Comparison of ENCODE assay signal across 26 mouse cellular contexts in the genomic region with DNA sequence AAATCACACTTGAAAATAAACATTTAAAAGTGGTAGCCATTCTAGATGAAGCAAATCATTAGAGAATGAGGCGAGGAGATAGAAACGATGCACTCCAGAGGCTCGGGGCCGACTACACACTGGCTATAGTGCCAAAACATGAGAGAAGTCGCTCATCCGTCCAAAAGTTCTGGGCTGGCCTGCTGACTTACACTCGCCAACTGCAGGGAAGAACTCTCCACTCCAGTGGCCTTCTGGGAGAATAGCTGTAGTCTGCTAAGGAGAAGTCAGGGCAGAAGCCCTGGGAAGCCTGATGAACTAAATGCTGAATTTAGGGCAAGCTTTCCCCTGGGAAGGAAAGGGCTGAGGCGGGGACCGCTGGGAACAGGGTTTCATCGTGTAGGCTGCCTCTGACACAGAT.
DNase-seq lines count a peak whose midpoint lies in the region; TF ChIP-seq lines count a peak whose summit lies in the region.
"Had no signal": no experiment of that assay in that cellular context is flagged by ENCODE, and none has a peak within 500 bp of the region (broad histone marks: within the 10 kb centered on the region; RNA-seq: fewer than 3 reads in every experiment).

No protein-coding gene starts in this region.

- no peaks in the 10 kb centered on the region for H3K27me3 ChIP-seq in heart, embryonic 10.5 days (ENCODE audit: insufficient read depth, poor library complexity, severe bottlenecking)
- H3K27me3 ChIP-seq: embryonic facial prominence, embryonic 13.5 days; forebrain, embryonic 12.5 days; heart, embryonic 13.5 days; hindbrain, embryonic 12.5 days; hindbrain, embryonic 15.5 days; intestine, embryonic 15.5 days had no signal

- H3K4me1 ChIP-seq in heart, embryonic 10.5 days, result no peaks in the 10 kb centered on the region
- H3K4me1 ChIP-seq: embryonic facial prominence, embryonic 10.5 days; embryonic facial prominence, embryonic 13.5 days; forebrain, embryonic 12.5 days; heart, embryonic 13.5 days; hindbrain, embryonic 12.5 days; hindbrain, embryonic 15.5 days; intestine, embryonic 15.5 days had no signal

- no peak overlapping the region for H3K4me3 ChIP-seq in heart, embryonic 10.5 days
- no peak overlapping the region for H3K4me3 ChIP-seq in layer of hippocampus, adult 2 months
- H3K4me3 ChIP-seq: embryonic facial prominence, embryonic 10.5 days; embryonic facial prominence, embryonic 13.5 days; erythroblast, embryonic 14.5 days; forebrain, embryonic 12.5 days; heart, embryonic 13.5 days; hindbrain, embryonic 12.5 days; hindbrain, embryonic 15.5 days; intestine, embryonic 15.5 days had no signal

- WGBS in heart, embryonic 10.5 days, result 84% methylated on average over 10 of the region's 10 CpGs

- TF ChIP-seq CTCF in layer of hippocampus, adult 2 months (conservative IDR thresholded peaks at IDR 0.05), result no peak

- no peak overlapping the region for H3K27ac ChIP-seq in heart, embryonic 10.5 days
- peak overlapping the region; percentile 68; the same call in 1 of the 2 replicates for H3K27ac ChIP-seq in layer of hippocampus, adult 2 months
- H3K27ac ChIP-seq: embryonic facial prominence, embryonic 10.5 days; embryonic facial prominence, embryonic 13.5 days; forebrain, embryonic 12.5 days; heart, embryonic 13.5 days; hindbrain, embryonic 12.5 days; hindbrain, embryonic 15.5 days; intestine, embryonic 15.5 days had no signal

- no peaks in the 10 kb centered on the region for H3K9me3 ChIP-seq in heart, embryonic 10.5 days
- H3K9me3 ChIP-seq: embryonic facial prominence, embryonic 10.5 days; embryonic facial prominence, embryonic 13.5 days; forebrain, embryonic 12.5 days; heart, embryonic 13.5 days; hindbrain, embryonic 12.5 days; hindbrain, embryonic 15.5 days; intestine, embryonic 15.5 days had no signal

- no peaks in the 10 kb centered on the region for H3K36me3 ChIP-seq in heart, embryonic 10.5 days
- H3K36me3 ChIP-seq: embryonic facial prominence, embryonic 10.5 days; embryonic facial prominence, embryonic 13.5 days; heart, embryonic 13.5 days; hindbrain, embryonic 15.5 days; intestine, embryonic 15.5 days had no signal

- intact Hi-C loops in heart, postnatal 25 days (cut with DNase I), result no loop called here

- DNase-seq in heart, adult 11 months, result peak; percentile 95
- no peak for DNase-seq in heart, postnatal 25 days (ENCODE audit: low spot score)
- DNase-seq in heart, adult 8-10 months (ENCODE audit: low spot score), result peak; percentile 18
- DNase-seq in heart, embryonic 10.5 days (ENCODE audit: low spot score), result no peak
- DNase-seq in layer of hippocampus, adult 2 months (ENCODE audit: low spot score in 2 of 2), result no peak
- DNase-seq in layer of hippocampus, postnatal 25 days (ENCODE audit: extremely low spot score in 1 of 2, low spot score in 1 of 2), result no peak
- DNase-seq in cerebellum, adult 18-20 months, result no peak
- DNase-seq: adrenal gland, adult 2 months; adrenal gland, postnatal 14 days; cerebellum, adult 11 months; cerebellum, adult 8-10 months; cerebellum, postnatal 10 days; cerebellum, postnatal 36 days; embryo, embryonic 11 days; forebrain, postnatal 0 days; gastrocnemius, postnatal 36 days; kidney, adult 18-20 months; kidney, adult 9 months had no signal

Comparison
In these comparisons a context has a peak if more than half of its experiments do, and no peak if none do; other contexts are left out.
1. DNase-seq: peak in heart, adult 11 months (single experiment) and heart, adult 8-10 months (single experiment); none in heart, postnatal 25 days (single experiment), heart, embryonic 10.5 days (single experiment), layer of hippocampus, adult 2 months (0 of 2), layer of hippocampus, postnatal 25 days (0 of 2) and cerebellum, adult 18-20 months (0 of 2).